Comparison of ENCODE assay signal across 20 mouse cellular contexts in genomic region chr16:30442451-30442850, GRCm38 (mm10). TPM values are rescaled to one million over a fixed set of nuclear protein-coding genes. Genes with fewer than 3 reads are reported as not detected.
DNase-seq lines count a peak whose midpoint lies in the region; TF ChIP-seq lines count a peak whose summit lies in the region.
"Had no signal": no experiment of that assay in that cellular context is flagged by ENCODE, and none has a peak within 500 bp of the region (broad histone marks: within the 10 kb centered on the region; RNA-seq: fewer than 3 reads in every experiment).

No protein-coding gene starts in this region.

- TF ChIP-seq CTCF in cerebellum, adult 2 months (IDR thresholded peaks at IDR 0.05; ENCODE audit: borderline replicate concordance, insufficient read depth, low read depth, low read length), result no peak

- intact Hi-C loops in heart, postnatal 10 days (cut with DNase I), result no loop called here
- intact Hi-C loops in heart, postnatal 25 days (cut with DNase I), result loop anchor here (5.0 kb wide), 1 partner anchor 60 kb away; no protein-coding TSS in a partner anchor

- peak; percentile 75 for DNase-seq in adrenal gland, adult 2 months
- DNase-seq in adrenal gland, postnatal 4 days (ENCODE audit: low spot score in 2 of 2), result no peak
- peak; percentile 17 to 23 for DNase-seq in heart, postnatal 10 days
- DNase-seq in heart, postnatal 25 days (ENCODE audit: low spot score), result no peak
- peak; percentile 90 for DNase-seq in 3T3-L1 (ENCODE audit: low read depth, low spot score)
- peak; percentile 42 for DNase-seq in adrenal gland, adult 8-10 months
- DNase-seq in cerebellum, adult 2 months, result no peak
- DNase-seq in ovary, postnatal 10 days (ENCODE audit: low spot score), result no peak
- DNase-seq: cerebellum, adult 11-12 months; cerebellum, postnatal 25 days; embryo, embryonic 11 days; kidney, adult 8-10 months; kidney, postnatal 14 days; layer of hippocampus, postnatal 36 days; lung, adult 18-20 months; lung, postnatal 36 days; right cerebral cortex, postnatal 25 days; thymus, adult 2 months had no signal

- TF ChIP-seq POLR2A in cerebellum, adult 2 months (IDR thresholded peaks at IDR 0.05; ENCODE audit: borderline replicate concordance, insufficient read depth, low read length), result no peak

- H3K4me1 ChIP-seq in cerebellum, adult 2 months (ENCODE audit: control insufficient read depth, insufficient read depth, low read length), result no peaks in the 10 kb centered on the region
- H3K4me1 ChIP-seq: midbrain, embryonic 15.5 days had no signal

- no peak overlapping the region for H3K4me3 ChIP-seq in cerebellum, adult 2 months (replicated peaks; ENCODE audit: insufficient read depth, low read depth, low read length)
- H3K4me3 ChIP-seq: layer of hippocampus, adult 2 months; midbrain, embryonic 15.5 days had no signal

- 86% methylated on average over 2 of the region's 2 CpGs for WGBS in cerebellum, adult 2 months

- H3K27me3 ChIP-seq in cerebellum, adult 2 months (ENCODE audit: control insufficient read depth, insufficient read depth, low read length), result no peaks in the 10 kb centered on the region
- H3K27me3 ChIP-seq: midbrain, embryonic 15.5 days had no signal

- H3K27ac ChIP-seq in cerebellum, adult 2 months (ENCODE audit: insufficient read depth, low read length), result no peak overlapping the region
- H3K27ac ChIP-seq: layer of hippocampus, adult 2 months; midbrain, embryonic 15.5 days had no signal

RNA-seq across cellular contexts. Expression of gene Atp13a3, which starts 36.7 kb away (rescaled TPM):
- total RNA-seq in adrenal gland, adult 2 months (2021), result 10 to 100 TPM; 71.3 to 98.1 TPM
- 65.3 and 69.3 TPM in 2 replicates for polyA plus RNA-seq in adrenal gland, adult 2 months (2012; rRNA removed)
- total RNA-seq in adrenal gland, postnatal 4 days (2021), result 10 to 100 TPM; 59.8 to 65.4 TPM
- total RNA-seq in heart, postnatal 10 days (2021), result 10 to 100 TPM; 73.5 to 73.9 TPM
- 10 to 100 TPM; 52.4 to 61.6 TPM for total RNA-seq in heart, postnatal 25 days (2021)
- total RNA-seq in adrenal gland, adult 8-10 months (2022), result 100 to 1,000 TPM in 1 of 4 experiments, 10 to 100 TPM in 3; 64.3 to 103 (median 80.5) TPM
- 31.4 and 34.7 TPM in 2 replicates for polyA plus RNA-seq in cerebellum, adult 2 months (2012; rRNA removed)

Comparison
In these comparisons a context has a peak if more than half of its experiments do, and no peak if none do; other contexts are left out.
1. DNase-seq: peak in adrenal gland, adult 2 months (single experiment), heart, postnatal 10 days (2 of 2), 3T3-L1 (single experiment) and adrenal gland, adult 8-10 months (single experiment); none in adrenal gland, postnatal 4 days (0 of 2), heart, postnatal 25 days (single experiment), cerebellum, adult 2 months (0 of 2) and ovary, postnatal 10 days (single experiment).